Mouse (Mus musculus): Measurements from ENCODE around the gene Slc2a4. TPM values are rescaled to one million over a fixed set of nuclear protein-coding genes. Genes with fewer than 3 reads are reported as not detected.
"Not testable (repeated sequence)": the region's sequence is repeated elsewhere in the genome, so short reads cannot be mapped to it uniquely, and the experiment has no call there.

Gene Slc2a4
- polyA plus RNA-seq, 1 experiment from 2014 or later, result 3.3 TPM

DNA sequence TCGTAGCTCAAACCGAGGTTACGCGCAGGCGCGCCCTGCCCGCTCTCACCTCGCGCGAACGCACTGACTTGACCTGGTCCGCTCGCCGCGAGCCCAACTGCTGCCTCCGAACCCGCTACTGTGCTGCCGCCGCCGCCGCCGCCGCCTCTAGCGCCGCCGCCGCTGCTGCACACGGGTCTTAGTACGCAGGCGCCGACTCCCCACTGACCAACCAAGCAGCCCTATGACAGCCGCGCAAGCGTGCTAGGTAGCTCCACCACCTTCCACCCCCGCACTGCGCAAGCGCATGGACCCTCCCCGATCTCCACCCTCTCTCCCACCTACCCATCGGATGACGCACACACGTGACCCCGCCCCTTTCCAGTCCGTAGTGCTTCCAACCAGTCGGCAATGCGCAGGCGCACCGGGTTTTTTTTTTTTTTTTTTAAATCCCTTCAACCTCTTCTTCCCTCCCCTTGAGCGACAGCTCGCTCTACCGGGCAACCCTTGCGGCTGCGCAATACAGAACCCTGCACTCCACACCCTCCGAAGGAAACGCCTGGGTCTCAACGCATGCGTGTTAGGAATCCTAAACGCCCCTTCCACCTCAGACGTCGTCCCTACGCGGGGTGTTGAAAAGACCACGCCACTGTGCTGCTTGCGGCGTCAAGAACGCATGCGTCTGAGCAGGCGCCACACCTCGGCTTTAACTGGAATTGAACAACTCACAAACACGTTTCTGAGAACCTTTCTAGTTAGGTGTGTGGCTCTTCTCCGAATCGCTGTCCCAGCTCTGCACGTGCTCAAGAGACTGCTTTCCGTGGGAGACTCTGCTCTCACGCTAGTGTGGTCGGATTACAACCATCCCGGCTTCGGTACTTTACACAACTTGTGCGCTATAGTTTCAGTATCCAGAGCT lies 26.6 kb downstream of the Slc2a4 start, which contains the start of gene Eif5a:
Eif5a (minus strand) TSS at position 845 of the 898 bp plus-strand sequence.
- peaks cover 23% of the 10 kb centered on the region; the same call in 1 of the 2 replicates for H3K36me3 ChIP-seq (replicated peaks)
- peak within 1 kb of the TSS; percentile 81 for H3K4me2 ChIP-seq
- peak within 1 kb of the TSS; percentile 90 for H3K27ac ChIP-seq
- peak; percentile 98 for ATAC-seq (replicated peaks)
- H3K4me3 ChIP-seq, result peak within 1 kb of the TSS; percentile 83
- H3K9me3 ChIP-seq, result no peaks in the 10 kb centered on the region
- H3K4me1 ChIP-seq, result peaks cover 30% of the 10 kb centered on the region
- H3K27me3 ChIP-seq (replicated peaks), result no peaks in the 10 kb centered on the region
- under 1% methylated on average over 78 of the region's 78 CpGs for WGBS
- peak within 1 kb of the TSS; percentile 89 for H3K9ac ChIP-seq

DNA sequence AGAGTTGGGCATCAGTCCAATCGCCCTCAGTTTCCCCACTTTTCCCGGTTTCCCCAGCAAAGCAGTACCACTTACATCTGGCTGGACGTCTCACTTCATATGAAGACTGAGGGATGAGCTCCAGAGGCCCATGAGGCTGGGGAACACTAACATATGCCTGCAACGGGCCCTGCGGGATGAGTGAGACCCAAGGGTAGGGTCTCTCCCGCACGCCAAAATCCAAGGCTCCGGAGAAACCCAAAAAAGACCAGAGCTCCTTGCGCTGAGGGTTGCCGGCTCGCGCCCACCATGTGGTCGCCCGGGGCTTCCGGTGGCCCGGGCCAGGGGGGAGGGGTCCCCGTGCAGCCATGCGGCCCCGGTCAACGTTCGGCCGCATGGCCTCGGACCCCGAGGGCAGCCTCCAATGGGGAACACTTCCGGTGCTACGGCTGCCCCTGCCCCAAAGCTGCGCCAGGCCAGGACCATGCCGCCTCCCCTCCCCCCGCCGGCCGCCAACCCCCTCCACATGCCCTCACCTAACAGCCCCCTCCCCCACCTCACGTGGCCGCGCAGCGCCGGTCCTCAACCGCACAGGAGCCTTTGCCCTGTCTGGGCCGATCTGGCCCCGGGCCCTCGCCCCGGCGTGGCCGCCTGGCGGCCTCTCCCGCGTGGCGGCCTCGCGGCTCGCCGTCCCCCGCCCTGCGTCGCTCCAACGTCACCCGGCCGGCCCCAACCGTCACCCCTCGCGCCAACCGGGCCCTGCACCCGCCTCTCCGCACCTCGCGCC lies 27.5 kb downstream of the Slc2a4 start:
- ATAC-seq (replicated peaks), result peak; percentile 43
- no peaks in the 10 kb centered on the region for H3K27me3 ChIP-seq (replicated peaks)
- H3K9me3 ChIP-seq, result no peaks in the 10 kb centered on the region
- H3K4me2 ChIP-seq, result peak overlapping the region; percentile 81
- peaks cover 37% of the 10 kb centered on the region for H3K4me1 ChIP-seq
- peak overlapping the region; percentile 89 for H3K9ac ChIP-seq
- H3K4me3 ChIP-seq, result peak overlapping the region; percentile 83
- H3K27ac ChIP-seq, result peak overlapping the region; percentile 90
- H3K36me3 ChIP-seq (replicated peaks), result peaks cover 32% of the 10 kb centered on the region; the same call in 1 of the 2 replicates
- WGBS, result under 1% methylated on average over 63 of the region's 65 CpGs

DNA sequence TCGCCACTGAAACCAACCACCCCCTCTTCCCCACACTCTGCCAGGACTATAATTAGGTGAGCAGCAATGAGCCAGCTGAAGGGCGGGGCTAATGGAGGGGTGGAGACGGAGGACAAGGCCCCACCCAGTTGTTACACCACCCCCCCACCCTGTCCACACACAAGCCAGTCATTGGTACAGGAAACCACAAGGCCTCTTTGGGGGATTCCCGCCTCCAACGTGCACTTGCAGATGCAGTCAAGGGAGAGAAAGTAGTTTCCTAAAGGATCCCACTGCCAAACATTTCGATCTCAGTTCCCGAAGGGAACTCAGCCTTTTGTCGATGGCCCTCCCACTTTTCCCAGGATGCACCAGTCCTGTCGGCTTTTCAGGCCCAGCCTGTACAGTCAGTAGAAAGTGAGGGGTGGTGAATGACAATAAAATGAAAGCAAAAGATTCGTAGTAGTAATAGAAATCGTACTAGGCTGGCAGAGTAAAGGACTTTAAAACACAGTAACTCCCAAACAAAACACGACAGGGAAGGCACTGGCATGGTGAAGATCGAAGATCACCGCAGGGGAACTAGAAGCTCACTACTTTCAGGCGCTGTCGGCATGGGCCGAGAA lies 28.2 kb downstream of the Slc2a4 start:
- WGBS, result 2% methylated on average over 17 of the region's 17 CpGs
- peaks cover 34% of the 10 kb centered on the region; the same call in 1 of the 2 replicates for H3K36me3 ChIP-seq (replicated peaks)
- H3K27ac ChIP-seq, result peak overlapping the region; percentile 90
- no peaks in the 10 kb centered on the region for H3K9me3 ChIP-seq
- H3K4me1 ChIP-seq, result peaks cover 43% of the 10 kb centered on the region
- H3K4me3 ChIP-seq, result peak overlapping the region; percentile 83
- peak overlapping the region; percentile 89 for H3K9ac ChIP-seq
- H3K4me2 ChIP-seq, result peak overlapping the region; percentile 81
- ATAC-seq (replicated peaks), result no peak
- no peaks in the 10 kb centered on the region for H3K27me3 ChIP-seq (replicated peaks)

DNA sequence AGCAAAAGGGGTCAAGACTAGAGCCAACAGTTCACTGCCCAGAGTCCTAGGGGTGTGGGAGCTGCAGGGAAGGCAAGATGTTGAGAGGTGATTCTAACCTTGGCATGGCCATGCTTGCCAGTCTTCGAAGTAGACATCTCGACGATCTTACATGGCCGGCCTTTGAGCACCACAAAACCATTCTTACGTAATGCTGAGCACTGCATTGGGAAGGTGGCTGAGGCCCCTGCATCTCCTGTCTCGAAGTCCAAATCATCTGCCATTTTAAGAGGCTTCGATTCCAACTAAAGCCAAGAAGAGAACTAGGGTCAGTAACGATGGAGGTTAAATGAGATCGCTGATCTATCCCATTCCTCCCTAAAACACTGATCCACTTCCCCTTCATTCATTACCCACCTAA lies 28.9 kb downstream of the Slc2a4 start:
- peaks cover 34% of the 10 kb centered on the region; the same call in 1 of the 2 replicates for H3K36me3 ChIP-seq (replicated peaks)
- ATAC-seq (replicated peaks), result no peak
- peaks cover 50% of the 10 kb centered on the region for H3K4me1 ChIP-seq
- H3K27ac ChIP-seq, result peak overlapping the region; percentile 90; the same call in 1 of the 2 replicates
- H3K9me3 ChIP-seq, result no peaks in the 10 kb centered on the region
- peak overlapping the region; percentile 89 for H3K9ac ChIP-seq
- peak overlapping the region; percentile 83; the same call in 1 of the 2 replicates for H3K4me3 ChIP-seq
- no peaks in the 10 kb centered on the region for H3K27me3 ChIP-seq (replicated peaks)
- WGBS, result 88% methylated on average over 9 of the region's 9 CpGs
- H3K4me2 ChIP-seq, result peak overlapping the region; percentile 81

DNA sequence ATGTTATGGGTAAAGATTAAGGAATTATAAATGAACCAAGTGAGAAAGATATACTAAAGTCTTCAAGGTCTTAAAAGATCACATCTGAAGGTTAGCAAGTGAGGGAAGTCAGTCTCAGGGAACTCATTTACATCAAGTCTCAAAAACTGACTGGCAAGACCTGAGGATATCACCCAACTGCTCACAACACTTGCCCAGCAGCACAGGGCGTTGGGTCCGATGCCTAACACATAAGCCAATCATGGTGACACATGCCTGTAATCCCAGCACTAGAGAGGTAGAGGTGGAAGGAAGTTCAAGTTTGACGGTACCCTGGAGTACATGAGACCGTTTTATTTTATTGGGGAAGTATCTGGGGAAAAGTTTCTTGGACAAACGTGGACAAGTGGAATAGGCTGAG lies 29.9 kb downstream of the Slc2a4 start:
- no peaks in the 10 kb centered on the region for H3K9me3 ChIP-seq
- peaks cover 34% of the 10 kb centered on the region; the same call in 1 of the 2 replicates for H3K36me3 ChIP-seq (replicated peaks)
- no peak overlapping the region for H3K4me3 ChIP-seq
- no peak overlapping the region for H3K9ac ChIP-seq
- 86% methylated on average over 5 of the region's 5 CpGs for WGBS
- H3K4me2 ChIP-seq, result no peak overlapping the region
- peaks cover 55% of the 10 kb centered on the region for H3K4me1 ChIP-seq
- H3K27ac ChIP-seq, result no peak overlapping the region
- ATAC-seq (replicated peaks), result no peak
- H3K27me3 ChIP-seq (replicated peaks), result no peaks in the 10 kb centered on the region

DNA sequence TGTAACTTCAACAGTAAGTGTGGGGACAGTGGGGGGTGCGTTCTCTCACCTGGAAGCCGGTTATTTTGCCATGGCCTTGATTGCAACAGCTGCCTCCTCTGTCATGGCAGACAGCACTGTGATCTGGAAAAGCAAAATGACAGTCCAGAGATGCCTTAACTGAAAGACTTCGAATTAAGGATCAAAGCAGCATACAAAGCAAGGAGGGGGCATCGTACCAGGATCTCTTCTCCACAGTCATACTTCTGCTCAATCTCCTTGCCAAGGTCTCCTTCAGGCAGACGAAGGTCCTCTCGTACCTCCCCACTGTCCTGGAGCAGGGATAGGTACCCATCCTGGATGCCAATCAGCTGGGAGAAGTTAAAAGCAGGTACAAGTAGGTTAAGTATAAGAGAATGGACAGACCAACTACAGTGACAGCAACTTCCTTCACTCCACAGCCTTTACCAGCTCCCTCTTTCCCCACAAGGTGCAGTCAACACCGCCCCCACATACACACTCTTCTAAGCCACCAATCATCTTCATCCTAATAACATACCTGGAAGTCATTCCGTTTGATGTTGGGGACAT lies 30.5 kb downstream of the Slc2a4 start:
- H3K9me3 ChIP-seq, result no peaks in the 10 kb centered on the region
- ATAC-seq (replicated peaks), result no peak
- H3K4me3 ChIP-seq, result no peak overlapping the region
- peaks cover 52% of the 10 kb centered on the region for H3K4me1 ChIP-seq
- no peak overlapping the region for H3K27ac ChIP-seq
- H3K9ac ChIP-seq, result no peak overlapping the region
- no peak overlapping the region for H3K4me2 ChIP-seq
- peaks cover 38% of the 10 kb centered on the region; the same call in 1 of the 2 replicates for H3K36me3 ChIP-seq (replicated peaks)
- WGBS, result 90% methylated on average over 8 of the region's 8 CpGs
- no peaks in the 10 kb centered on the region for H3K27me3 ChIP-seq (replicated peaks)

DNA sequence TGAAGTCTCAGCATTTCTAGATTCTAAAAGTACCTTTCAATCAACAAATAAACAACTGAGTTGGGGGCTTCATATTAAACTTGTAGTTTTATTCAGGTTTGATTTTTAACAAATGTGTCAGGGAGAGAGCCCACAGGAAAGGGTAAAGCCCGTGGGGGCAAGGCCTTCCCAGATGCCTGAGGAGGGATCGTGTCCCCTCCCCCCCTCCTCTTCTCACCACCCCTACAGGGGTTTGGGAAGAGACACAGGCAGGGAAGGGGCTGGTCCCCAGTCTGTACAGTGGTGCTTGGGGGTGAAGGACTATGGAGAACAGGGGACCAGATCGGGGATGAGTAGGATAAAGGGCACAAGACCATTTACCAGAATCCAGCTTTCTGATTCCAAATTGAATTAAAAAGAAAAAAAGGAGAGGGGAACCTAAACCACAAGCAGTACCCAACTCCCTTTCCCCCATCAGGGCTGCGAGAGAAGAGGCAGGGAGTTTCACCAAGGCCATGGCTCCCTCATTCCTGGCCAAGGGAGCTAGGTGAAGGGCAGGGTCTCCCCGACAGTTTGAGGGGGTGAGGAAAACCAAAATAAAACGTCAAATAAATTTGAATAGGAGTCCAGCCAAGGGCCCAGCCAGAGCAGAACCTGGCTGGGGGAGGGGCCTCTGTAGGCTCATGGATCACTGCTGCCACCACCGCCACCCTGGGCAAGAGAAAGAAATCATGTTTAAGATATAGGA lies 31.2 kb downstream of the Slc2a4 start:
- not testable (repeated sequence) for ATAC-seq (replicated peaks); H3K9me3 ChIP-seq; H3K4me2 ChIP-seq; H3K4me3 ChIP-seq; H3K9ac ChIP-seq; H3K27ac ChIP-seq; H3K27me3 ChIP-seq (replicated peaks)
- 64% methylated on average over 7 of the region's 7 CpGs for WGBS
- Histone ChIP-seq H3K4me1 (peaks cover 47% of the 10 kb centered on the region), H3K36me3 (replicated peaks) (peaks cover 45% of the 10 kb centered on the region)

DNA sequence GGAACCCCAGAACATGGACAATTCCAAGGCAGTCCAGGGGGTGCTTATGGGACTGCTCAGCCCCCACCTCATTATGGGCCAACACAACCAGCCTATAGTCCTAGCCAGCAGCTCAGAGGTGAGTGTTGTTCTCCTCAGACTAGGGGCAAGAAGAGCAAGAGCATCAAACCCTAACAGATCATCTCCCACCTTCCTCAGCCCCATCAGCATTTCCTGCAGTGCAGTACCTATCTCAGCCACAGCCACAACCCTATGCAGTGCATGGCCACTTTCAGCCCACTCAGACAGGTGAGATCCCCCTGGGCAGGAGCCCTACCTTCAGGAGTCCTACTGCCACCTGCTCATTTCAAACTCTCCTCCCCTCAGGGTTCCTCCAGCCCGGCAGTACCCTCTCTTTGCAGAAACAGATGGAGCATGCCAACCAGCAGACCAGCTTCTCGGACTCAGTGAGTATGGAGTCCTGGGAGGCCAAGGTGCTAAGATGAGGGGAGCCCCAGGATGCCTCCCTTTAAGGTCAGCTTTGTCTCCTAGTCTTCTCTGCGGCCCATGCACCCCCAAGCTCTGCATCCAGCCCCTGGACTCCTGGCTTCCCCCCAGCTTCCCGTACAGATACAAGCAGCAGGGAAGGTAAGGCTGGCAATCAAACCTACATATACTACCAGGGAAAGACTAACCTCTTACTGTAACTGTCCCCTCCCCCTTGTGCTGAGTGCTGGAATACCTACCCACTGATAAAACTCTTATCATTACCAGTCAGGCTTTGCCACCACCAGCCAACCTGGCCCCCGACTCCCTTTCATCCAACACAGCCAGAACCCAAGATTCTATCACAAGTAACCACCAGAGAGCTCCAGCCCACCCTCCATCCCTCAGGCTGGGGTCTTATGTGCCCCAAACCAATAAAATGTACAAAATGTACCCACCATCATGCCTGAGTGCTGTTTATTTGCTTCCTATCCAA lies 32.0 kb downstream of the Slc2a4 start:
- no peak overlapping the region for H3K4me3 ChIP-seq
- no peak overlapping the region for H3K4me2 ChIP-seq
- no peaks in the 10 kb centered on the region for H3K9me3 ChIP-seq
- no peaks in the 10 kb centered on the region for H3K27me3 ChIP-seq (replicated peaks)
- no peak overlapping the region for H3K9ac ChIP-seq
- H3K27ac ChIP-seq, result no peak overlapping the region
- H3K4me1 ChIP-seq, result peaks cover 47% of the 10 kb centered on the region
- no peak for ATAC-seq (replicated peaks)
- 70% methylated on average over 5 of the region's 5 CpGs for WGBS
- peaks cover 53% of the 10 kb centered on the region for H3K36me3 ChIP-seq (replicated peaks)

DNA sequence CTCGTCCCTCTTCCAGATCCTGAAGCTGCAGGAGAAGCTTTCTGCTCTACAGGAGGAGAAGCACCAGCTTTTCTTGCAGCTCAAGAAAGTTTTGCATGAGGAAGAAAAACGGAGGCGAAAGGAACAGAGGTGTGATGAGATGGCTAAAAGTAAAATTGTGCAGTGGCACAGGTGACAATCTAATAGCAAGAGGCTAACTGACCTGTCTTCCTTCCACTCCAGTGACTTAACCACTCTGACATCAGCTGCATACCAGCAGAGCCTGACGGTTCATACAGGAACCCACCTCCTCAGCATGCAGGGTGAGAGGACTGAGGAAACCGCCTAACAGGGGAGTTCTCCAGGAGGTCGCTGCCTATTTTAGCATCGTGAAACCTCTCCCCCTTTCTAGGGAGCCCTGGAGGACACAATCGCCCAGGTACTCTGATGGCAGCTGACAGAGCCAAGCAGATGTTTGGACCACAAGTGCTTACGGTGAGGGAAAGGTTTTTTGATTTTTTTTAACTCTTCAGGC lies 33.0 kb downstream of the Slc2a4 start:
- Histone ChIP-seq H3K27ac (no peak overlapping the region), H3K27me3 (replicated peaks) (no peaks in the 10 kb centered on the region), H3K4me2 (peak overlapping the region; percentile 99), H3K9ac (peak overlapping the region; percentile 89), H3K9me3 (no peaks in the 10 kb centered on the region), H3K4me1 (peaks cover 43% of the 10 kb centered on the region), H3K4me3 (peak overlapping the region; percentile 89), H3K36me3 (replicated peaks) (peaks cover 62% of the 10 kb centered on the region)
- no peak for ATAC-seq (replicated peaks)
- WGBS, result 43% methylated on average over 9 of the region's 9 CpGs

DNA sequence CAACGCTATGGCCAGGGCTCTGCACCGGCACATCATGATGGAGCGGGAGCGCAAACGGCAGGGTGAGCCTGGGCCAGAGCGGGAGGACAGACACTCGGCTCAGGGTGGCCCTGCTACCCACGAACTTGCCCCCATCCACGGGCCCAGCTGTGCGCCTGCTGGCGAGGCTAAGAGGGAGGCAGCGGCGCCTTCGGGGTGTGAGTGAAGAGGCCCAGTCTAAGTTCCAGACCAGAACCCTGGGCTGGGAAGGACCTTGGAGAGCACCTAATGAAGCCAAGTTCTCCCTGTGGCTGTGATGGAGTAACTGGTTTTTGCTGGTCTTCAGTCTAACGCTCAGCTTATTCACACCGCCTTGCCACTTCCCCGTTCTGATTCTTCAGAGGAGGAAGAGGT lies 33.6 kb downstream of the Slc2a4 start:
- peak overlapping the region; percentile 99 for H3K4me2 ChIP-seq
- H3K9me3 ChIP-seq, result no peaks in the 10 kb centered on the region
- H3K27ac ChIP-seq, result peak overlapping the region; percentile 92
- peaks cover 68% of the 10 kb centered on the region for H3K36me3 ChIP-seq (replicated peaks)
- peak overlapping the region; percentile 89 for H3K9ac ChIP-seq
- no peaks in the 10 kb centered on the region for H3K27me3 ChIP-seq (replicated peaks)
- peak overlapping the region; percentile 89 for H3K4me3 ChIP-seq
- H3K4me1 ChIP-seq, result peaks cover 37% of the 10 kb centered on the region
- no peak; the same call in 1 of the 2 replicates for ATAC-seq (replicated peaks)
- WGBS, result 2% methylated on average over 17 of the region's 17 CpGs
